Mouse (Mus musculus) sigmoid colon, adult 10 weeks (tissue): ENCODE data around the gene Ece1. TPM values are rescaled to one million over a fixed set of nuclear protein-coding genes. Genes with fewer than 3 reads are reported as not detected.

Experiments used
- polyA plus RNA-seq: library from polyadenylated mRNA; stranded (reverse); fragments of 350-450 nt; fragmentation: Illumina TruSeq; extraction: RNeasy Lipid Tissue Mini Kit (QIAGEN cat#74804); gene quantifications from one replicate; pipeline ENCODE4 v1.2.3, GENCODE M21; 2014; ENCODE audit warnings: low read depth, low replicate concordance

Gene Ece1
- 13.9 TPM for polyA plus RNA-seq

DNA sequence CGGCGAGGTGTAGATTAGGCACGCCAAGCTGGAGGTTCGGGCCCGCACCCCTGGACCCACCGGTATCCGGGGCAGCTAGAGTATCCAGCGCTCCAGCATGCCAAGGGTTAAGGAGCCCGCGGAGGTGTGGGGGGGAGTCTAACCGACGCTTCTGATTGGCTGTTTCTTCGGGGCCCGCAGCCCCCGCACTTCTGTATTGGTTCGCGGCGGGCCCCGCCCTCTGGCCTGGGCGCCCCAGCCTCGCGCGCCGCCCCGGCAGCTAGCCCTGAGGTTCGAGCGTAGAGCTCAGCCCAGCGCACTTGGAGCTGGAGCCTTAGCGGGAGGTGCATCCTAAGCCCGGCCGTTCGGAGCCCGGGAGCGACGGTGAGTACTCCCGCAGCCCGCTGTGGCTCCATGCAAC, at the start of gene Ece1:
Ece1 (plus strand) TSS at position 219 of the 400 bp plus-strand sequence.

DNA sequence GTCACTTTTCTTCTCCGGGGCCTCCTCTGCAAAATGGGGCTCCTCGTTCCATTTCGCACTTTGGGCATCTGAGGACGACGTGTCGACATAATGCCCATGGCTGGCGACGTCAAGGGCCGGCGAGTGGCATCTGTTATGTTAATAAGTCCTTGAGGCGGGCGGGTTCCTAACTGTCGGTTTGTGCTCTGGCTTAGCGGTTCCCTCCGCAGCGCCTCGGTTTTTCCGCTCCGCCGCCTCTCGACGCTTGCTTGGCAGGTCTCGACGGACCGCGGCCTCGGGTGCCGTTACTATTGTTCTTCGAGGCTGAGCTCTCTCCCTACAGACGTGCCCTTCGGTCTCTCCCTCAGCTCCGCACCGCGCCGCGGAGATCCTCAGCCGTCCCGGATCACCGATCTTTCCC, 130.9 kb downstream of the Ece1 start, which contains the start of gene Eif4g3:
Eif4g3 (plus strand) TSS at position 133 of the 400 bp plus-strand sequence.

Other genes starting within 250 kb of the Ece1 start
- gene Rap1gap, start 197.5 kb upstream of the Ece1 start, polyA plus RNA-seq, result 4.1 TPM
- 0.50 TPM for gene Alpl, start 65.9 kb upstream of the Ece1 start, polyA plus RNA-seq
- gene Eif4g3, start 130.8 kb downstream of the Ece1 start, polyA plus RNA-seq, result 32.7 TPM